Mouse (Mus musculus) kidney, adult 11 months (tissue): ENCODE data around the gene Itprid1.

Experiments
- DNase-seq: peaks from one replicate; pipeline ENCODE4 v3.0.0; 2022

Itprid1 gene

GRCm38 (mm10) chr6:55836650-55837320 lies at the start of gene Itprid1:
TSS of gene Itprid1 (plus strand) at chr6:55836895.
- DNase-seq: no peak

DNA sequence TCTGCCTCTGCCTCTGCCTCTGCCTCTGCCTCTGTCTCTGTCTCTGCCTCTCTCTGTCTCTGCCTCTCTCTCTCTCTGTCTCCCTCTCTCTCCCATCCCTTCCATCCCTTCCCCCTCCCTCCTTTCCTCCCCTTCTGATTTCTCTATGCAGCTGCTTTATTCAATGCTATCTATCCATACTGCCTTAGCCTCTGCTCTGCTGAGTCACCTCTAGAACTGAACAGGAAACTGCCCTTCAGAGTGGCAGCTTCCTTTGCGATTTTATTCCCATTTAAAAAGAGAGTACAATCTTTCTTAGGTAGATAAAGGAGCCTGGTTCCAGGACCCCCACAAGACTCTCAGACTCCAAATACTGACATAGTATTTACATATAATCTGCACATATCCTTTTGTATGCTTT lies 47.1 kb upstream of the Itprid1 start:
- DNase-seq: no peak

- DNase-seq: no peak
Measured at GRCm38 (mm10) chr6:55791852-55792496, 44.7 kb upstream of the Itprid1 start.

GRCm38 (mm10) chr6:55792536-55792935 lies 44.2 kb upstream of the Itprid1 start:
- no peak for DNase-seq

GRCm38 (mm10) chr6:55802686-55803085 lies 34.0 kb upstream of the Itprid1 start:
- no peak for DNase-seq

- DNase-seq: no peak
Measured at GRCm38 (mm10) chr6:55803357-55803756, 33.3 kb upstream of the Itprid1 start.

DNA sequence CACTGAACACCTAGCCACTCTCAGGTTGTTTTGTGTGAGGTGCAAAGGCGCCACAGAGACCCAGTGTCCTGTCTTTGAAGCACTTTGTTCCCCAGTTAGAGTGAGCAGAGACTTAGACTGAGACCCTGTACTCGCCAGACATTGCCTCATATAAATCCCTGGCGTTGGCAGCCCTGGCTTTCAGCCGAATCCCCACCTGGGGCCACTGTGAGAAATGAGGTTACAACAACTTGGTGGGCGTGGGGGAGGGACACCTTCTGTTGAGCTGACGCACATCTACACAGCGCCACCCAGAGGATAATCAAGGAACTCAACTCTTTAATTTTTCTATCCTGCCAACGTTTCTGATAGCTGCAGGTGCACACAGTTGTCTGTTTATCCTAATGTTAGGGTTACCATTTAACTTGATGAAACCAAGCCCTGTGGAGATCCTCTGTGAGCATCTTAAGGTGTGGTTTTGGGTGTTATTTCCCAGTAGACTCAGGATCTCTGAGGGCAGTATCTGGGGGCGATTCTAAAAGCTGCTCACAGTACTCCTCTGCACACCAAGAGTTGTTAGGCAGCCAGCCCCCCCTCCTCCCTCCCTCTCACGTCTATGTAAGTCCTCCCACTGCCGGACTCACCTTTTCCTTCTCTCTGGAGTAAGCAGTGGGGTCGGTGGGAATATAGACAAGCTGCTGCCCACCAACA lies 32.6 kb upstream of the Itprid1 start:
- no peak for DNase-seq

- DNase-seq: no peak
Measured at GRCm38 (mm10) chr6:55804681-55805000, 32.1 kb upstream of the Itprid1 start.

DNA sequence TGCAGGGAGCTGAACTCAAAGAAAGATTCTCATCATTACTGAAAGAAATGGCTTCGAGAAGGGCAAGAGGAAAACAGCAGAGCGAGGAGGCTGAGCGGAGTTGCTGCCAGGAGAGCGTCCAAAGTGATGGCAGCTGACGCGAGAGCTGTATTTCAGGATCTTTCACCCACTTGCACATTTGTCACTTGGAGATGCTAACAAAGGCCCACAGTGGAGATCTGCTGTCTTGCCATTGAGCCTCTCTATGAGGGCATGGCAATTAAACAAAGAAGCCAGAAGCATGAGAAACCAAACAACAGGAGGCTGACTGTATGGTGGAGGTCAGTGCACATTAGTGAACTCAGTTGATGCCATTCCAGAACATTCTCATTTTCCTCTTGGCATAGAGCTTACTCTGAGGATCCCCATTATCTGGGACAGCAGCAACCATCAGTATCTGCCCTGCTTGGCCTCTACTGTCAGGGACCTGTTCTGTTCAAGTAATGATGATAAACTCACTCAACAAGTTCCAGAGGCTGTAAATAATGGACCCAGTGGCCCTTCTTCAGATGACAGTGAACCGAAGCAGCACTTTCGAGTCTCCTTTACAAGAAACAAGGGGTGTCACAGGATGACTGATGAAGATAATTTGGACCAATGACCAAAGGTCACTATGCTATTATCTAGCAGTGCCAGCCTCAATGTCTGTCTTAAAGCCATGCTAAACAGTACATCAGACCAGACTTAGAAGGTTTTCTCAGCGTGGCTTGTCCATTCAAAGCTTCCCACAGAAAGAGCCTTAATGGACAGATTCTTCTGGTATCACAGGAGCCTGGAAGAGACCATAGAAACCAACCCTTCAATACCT lies 31.2 kb upstream of the Itprid1 start:
- DNase-seq: no peak

- DNase-seq: no peak
Measured at GRCm38 (mm10) chr6:55806537-55806936, 30.2 kb upstream of the Itprid1 start.

DNA sequence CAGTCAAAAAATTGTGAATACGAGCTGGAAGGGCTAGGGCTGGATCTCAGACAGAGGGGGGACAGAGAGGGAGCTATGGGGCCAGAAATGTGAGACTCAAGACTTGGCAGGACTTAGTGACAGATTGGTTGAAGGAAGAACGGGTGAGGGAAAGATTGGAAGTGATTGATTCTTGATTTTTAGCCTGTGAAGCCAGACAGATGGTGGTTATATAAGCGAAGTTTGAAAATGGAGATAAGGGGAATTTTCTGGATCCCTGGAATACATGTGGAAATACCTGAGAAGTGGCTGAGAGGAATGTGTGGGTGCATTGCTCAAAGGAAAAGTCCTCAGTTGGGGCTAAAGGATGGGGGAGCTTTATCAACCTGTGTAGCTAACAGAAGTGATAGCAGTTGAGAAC lies 28.0 kb upstream of the Itprid1 start:
- DNase-seq: no peak

DNA sequence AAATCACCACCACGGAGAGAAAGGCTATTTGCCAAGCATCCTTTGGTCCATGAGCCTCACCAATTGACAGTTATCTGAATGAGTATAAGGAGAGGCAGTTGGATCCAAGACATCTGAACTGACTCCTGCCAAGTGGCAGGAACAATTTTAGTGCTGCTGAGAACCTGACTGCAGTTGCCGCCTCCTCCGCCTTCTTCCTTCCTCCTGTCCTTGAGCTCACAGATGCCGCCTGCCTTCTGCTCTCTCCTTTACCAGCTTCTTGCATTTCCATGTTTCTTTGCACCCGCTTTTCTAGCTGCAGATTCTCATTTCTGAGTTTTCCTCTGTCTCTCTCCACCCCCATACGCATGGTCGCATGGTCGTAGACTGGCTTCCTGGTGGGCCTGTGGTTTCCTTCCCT lies 25.5 kb upstream of the Itprid1 start:
- no peak for DNase-seq

GRCm38 (mm10) chr6:55812353-55812752 lies 24.3 kb upstream of the Itprid1 start:
- no peak for DNase-seq

GRCm38 (mm10) chr6:55814184-55814926 lies 22.3 kb upstream of the Itprid1 start:
- DNase-seq: no peak

DNA sequence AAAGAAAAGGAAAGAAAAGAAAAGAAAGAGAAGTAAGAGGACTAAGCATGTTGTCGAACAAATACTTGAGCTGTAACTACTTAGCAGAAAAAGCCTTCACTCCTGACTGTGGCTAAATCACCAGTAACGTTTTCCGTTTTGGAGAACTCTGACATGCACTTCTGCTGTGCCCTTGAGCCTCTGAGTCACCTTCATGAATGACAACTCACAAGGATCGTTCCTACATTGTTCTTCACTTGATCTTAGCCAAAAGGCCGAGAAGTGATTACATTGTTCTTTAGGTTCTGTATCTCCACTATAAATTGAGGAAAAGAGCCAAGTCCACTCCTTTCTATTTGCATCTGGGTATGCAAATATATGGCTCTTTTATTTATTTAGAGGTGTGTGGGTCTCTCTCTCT lies 19.8 kb upstream of the Itprid1 start:
- no peak for DNase-seq

GRCm38 (mm10) chr6:55829722-55830121 lies 7.0 kb upstream of the Itprid1 start:
- DNase-seq: no peak

DNA sequence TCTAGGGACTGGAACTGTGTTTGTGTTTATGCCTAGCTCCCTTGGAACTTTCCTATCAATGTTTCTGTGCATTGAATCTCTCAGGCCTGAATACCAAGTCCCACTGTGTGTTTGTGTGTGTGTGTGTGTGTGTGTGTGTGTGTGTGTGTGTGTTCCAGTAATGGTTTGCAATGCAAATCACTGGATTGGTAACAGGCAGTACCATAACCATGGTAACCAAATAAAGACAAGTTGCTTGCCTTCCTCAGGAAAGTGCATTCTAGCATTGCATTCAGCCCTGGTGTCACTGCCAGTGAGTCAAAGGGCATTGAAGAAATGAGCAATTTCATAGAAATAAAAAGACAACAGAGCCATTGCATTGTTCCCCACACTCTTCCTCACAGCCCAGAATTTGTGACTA lies 15.9 kb downstream of the Itprid1 start:
- DNase-seq: no peak

GRCm38 (mm10) chr6:55856085-55856484 lies 19.4 kb downstream of the Itprid1 start:
- no peak for DNase-seq

GRCm38 (mm10) chr6:55865206-55865605 lies 28.5 kb downstream of the Itprid1 start:
- no peak for DNase-seq

GRCm38 (mm10) chr6:55879356-55879960 lies 42.8 kb downstream of the Itprid1 start:
- no peak for DNase-seq

GRCm38 (mm10) chr6:55880886-55881285 lies 44.2 kb downstream of the Itprid1 start:
- no peak for DNase-seq

- DNase-seq: no peak
Measured at GRCm38 (mm10) chr6:55887598-55887997, 50.9 kb downstream of the Itprid1 start.
